Mouse (Mus musculus) CD8-positive naive resting alpha-beta T cell, adult 57 days (primary cell): ENCODE results near the gene Gm10256. TPM values are rescaled to one million over a fixed set of nuclear protein-coding genes. Genes with fewer than 3 reads are reported as not detected.

Experiments
- total RNA-seq: library from RNA; stranded (reverse); gene quantifications from one replicate; pipeline ENCODE4 v1.2.4, GENCODE M21; 2023

The Gm10256 gene
- total RNA-seq = not detected

GRCm38 (mm10) chrY:2830380-2830779, at the start of gene Gm10256, which contains the start of gene Rbmy:
Gene Gm10256 (plus strand): TSS chrY:2830699.
Gene Rbmy (plus strand): TSS chrY:2830680.

GRCm38 (mm10) chrY:2796105-2796504, 34.4 kb upstream of the Gm10256 start, which contains the start of gene Gm4064:
Gene Gm4064 (minus strand): TSS chrY:2796205.

GRCm38 (mm10) chrY:2900689-2901088, 70.2 kb downstream of the Gm10256 start, which contains the start of gene Gm10352:
Gene Gm10352 (plus strand): TSS chrY:2900989.

Other genes with a start within 250 kb of the Gm10256 start
- not detected for gene H2al2c, start 231.6 kb upstream of the Gm10256 start, total RNA-seq
- not detected for gene Sry, start 167.0 kb upstream of the Gm10256 start, total RNA-seq
- gene H2al2b, start 110.0 kb upstream of the Gm10256 start, total RNA-seq = not detected
- gene Gm4064, start 34.5 kb upstream of the Gm10256 start, total RNA-seq = not detected
- gene Rbmy, start within 50 bp of the Gm10256 start, total RNA-seq = not detected
- not detected for gene Gm10352, start 70.3 kb downstream of the Gm10256 start, total RNA-seq
- gene Gm29289, start 101.9 kb downstream of the Gm10256 start, total RNA-seq = not detected